Mouse (Mus musculus) myocyte (in vitro differentiated cells): ENCODE results near the gene Pum2.

Experiments used
- E2F4 ChIP-seq: IDR thresholded peaks from one replicate; pipeline ENCODE4 v1.6.1; 2011; ENCODE audit warnings: mild to moderate bottlenecking, control low read depth, moderate library complexity; ENCODE audit not compliant: insufficient read depth
- MAX ChIP-seq: IDR thresholded peaks from one replicate; pipeline ENCODE4 v1.6.1; 2011; ENCODE audit warnings: low read depth, mild to moderate bottlenecking, control low read depth
- MYOG ChIP-seq, 3 experiments: IDR thresholded peaks; one replicate each; pipeline ENCODE4 v1.6.1; 2011; ENCODE audit warnings: control low read depth in 2 of 3, low read depth in 2 of 3, mild to moderate bottlenecking in 2 of 3; ENCODE audit not compliant: insufficient read length in 2 of 3, control insufficient read depth in 1 of 3, insufficient read depth in 1 of 3
- POLR2A ChIP-seq: IDR thresholded peaks from one replicate; pipeline ENCODE4 v1.6.1; 2011; ENCODE audit warnings: low read depth, mild to moderate bottlenecking, control low read depth, moderate library complexity; ENCODE audit not compliant: insufficient read length
- POLR2AphosphoS2 ChIP-seq: IDR thresholded peaks from one replicate; pipeline ENCODE4 v1.6.1; 2011; ENCODE audit warnings: low read depth, control low read depth; ENCODE audit not compliant: insufficient read length
- SRF ChIP-seq: IDR thresholded peaks from one replicate; pipeline ENCODE4 v1.6.1; 2011; ENCODE audit warnings: low read depth; ENCODE audit not compliant: control insufficient read depth, insufficient read length
- TCF12 ChIP-seq: IDR thresholded peaks from one replicate; pipeline ENCODE4 v1.6.1; 2011; ENCODE audit warnings: mild to moderate bottlenecking, control low read depth; ENCODE audit not compliant: poor library complexity, insufficient read depth, severe bottlenecking
- TCF3 ChIP-seq: IDR thresholded peaks from one replicate; pipeline ENCODE4 v1.6.1; 2011; ENCODE audit warnings: low read depth, control low read depth; ENCODE audit not compliant: insufficient read length

DNA sequence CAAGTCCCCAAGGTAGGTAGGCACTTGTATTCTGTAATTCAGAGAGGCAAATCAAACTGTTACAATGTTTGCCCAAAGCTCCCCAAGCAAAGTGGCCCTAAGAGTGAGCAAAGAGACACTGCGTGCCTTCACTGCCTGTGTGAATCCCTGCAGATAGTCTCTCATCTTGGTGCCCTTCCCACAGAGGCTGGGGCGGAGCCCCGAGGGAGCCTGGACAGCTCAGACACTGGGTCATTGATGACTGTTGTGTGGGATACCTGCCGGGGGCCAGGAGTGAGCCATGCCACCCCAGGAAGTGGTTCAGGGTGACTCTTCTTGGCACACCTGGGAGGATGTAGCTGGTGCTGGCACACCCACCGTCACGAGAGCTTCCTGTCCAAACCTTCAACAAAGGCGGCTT, 87.1 kb downstream of the Pum2 start:
- no peak for TF ChIP-seq POLR2AphosphoS2
- no peak for TF ChIP-seq POLR2A
- no peak for TF ChIP-seq MYOG (IDR thresholded peaks at IDR 0.05; ENCODE audit: control insufficient read depth in 1 of 3, insufficient read depth in 1 of 3, insufficient read length in 2 of 3, low read depth in 2 of 3)
- no peak for TF ChIP-seq SRF
- TF ChIP-seq MAX, result no peak
- no peak for TF ChIP-seq E2F4
- no peak for TF ChIP-seq TCF3
- TF ChIP-seq TCF12, result no peak
